Comparison of ENCODE assay signal across 8 mouse cellular contexts in genomic region chr16:85756101-85756819, GRCm38 (mm10). TPM values are rescaled to one million over a fixed set of nuclear protein-coding genes. Genes with fewer than 3 reads are reported as not detected.
DNase-seq lines count a peak whose midpoint lies in the region; ATAC-seq and TF ChIP-seq lines count a peak whose summit lies in the region.

No protein-coding gene starts in this region.

- H3K9ac ChIP-seq in embryonic facial prominence, embryonic 15.5 days = no peak overlapping the region
- H3K9ac ChIP-seq in heart, embryonic 15.5 days = no peak overlapping the region
- H3K9ac ChIP-seq in lung, postnatal 0 days (replicated peaks; ENCODE audit: low read depth) = no peak overlapping the region
- peak overlapping the region; percentile 5; the same call in 1 of the 2 replicates for H3K9ac ChIP-seq in stomach, embryonic 16.5 days (ENCODE audit: low read length)

- H3K27me3 ChIP-seq in embryonic facial prominence, embryonic 15.5 days = no peaks in the 10 kb centered on the region
- no peaks in the 10 kb centered on the region for H3K27me3 ChIP-seq in heart, embryonic 15.5 days
- no peaks in the 10 kb centered on the region for H3K27me3 ChIP-seq in lung, postnatal 0 days (replicated peaks; ENCODE audit: insufficient read depth, low read length)
- H3K27me3 ChIP-seq in stomach, embryonic 16.5 days (ENCODE audit: control insufficient read depth, insufficient read depth, low read length) = no peaks in the 10 kb centered on the region

- peak; percentile 84 for ATAC-seq in embryonic facial prominence, embryonic 15.5 days (ENCODE audit: insufficient number of reproducible peaks, low FRiP score, low TSS enrichment, low read depth)
- peak; percentile 98 for ATAC-seq in heart, embryonic 15.5 days (replicated peaks; ENCODE audit: insufficient number of reproducible peaks, insufficient read depth, low FRiP score, low read depth)
- peak; percentile 95 for ATAC-seq in lung, postnatal 0 days
- peak; percentile 94 for ATAC-seq in stomach, embryonic 16.5 days (ENCODE audit: insufficient read depth, low FRiP score)

- TF ChIP-seq EP300 in lung, postnatal 0 days (IDR thresholded peaks at IDR 0.05) = peak; percentile 94

- H3K4me2 ChIP-seq in embryonic facial prominence, embryonic 15.5 days (replicated peaks) = no peak overlapping the region
- peak overlapping the region; percentile 19 for H3K4me2 ChIP-seq in heart, embryonic 15.5 days
- no peak overlapping the region for H3K4me2 ChIP-seq in lung, postnatal 0 days (replicated peaks; ENCODE audit: low read depth, low read length)
- H3K4me2 ChIP-seq in stomach, embryonic 16.5 days (ENCODE audit: low read depth, low read length) = peak overlapping the region; percentile 4; the same call in 1 of the 2 replicates

- 35% methylated on average over 14 of the region's 14 CpGs for WGBS in embryonic facial prominence, embryonic 15.5 days
- 16% methylated on average over 14 of the region's 14 CpGs for WGBS in heart, embryonic 15.5 days
- WGBS in lung, postnatal 0 days = 27% methylated on average over 14 of the region's 14 CpGs
- 27% methylated on average over 14 of the region's 14 CpGs for WGBS in stomach, embryonic 16.5 days

- no peak overlapping the region for H3K4me3 ChIP-seq in embryonic facial prominence, embryonic 15.5 days (replicated peaks)
- no peak overlapping the region for H3K4me3 ChIP-seq in heart, embryonic 15.5 days
- H3K4me3 ChIP-seq in lung, postnatal 0 days (ENCODE audit: low read depth, low read length) = no peak overlapping the region
- no peak overlapping the region for H3K4me3 ChIP-seq in stomach, embryonic 16.5 days (replicated peaks; ENCODE audit: low read length)

- H3K27ac ChIP-seq in embryonic facial prominence, embryonic 15.5 days (replicated peaks) = peak overlapping the region; percentile 45
- H3K27ac ChIP-seq in heart, embryonic 15.5 days = peak overlapping the region; percentile 86
- H3K27ac ChIP-seq in lung, postnatal 0 days (ENCODE audit: low read length) = peak overlapping the region; percentile 79
- H3K27ac ChIP-seq in stomach, embryonic 16.5 days (ENCODE audit: low read length) = peak overlapping the region; percentile 81

- no peaks in the 10 kb centered on the region for H3K9me3 ChIP-seq in embryonic facial prominence, embryonic 15.5 days (replicated peaks)
- no peaks in the 10 kb centered on the region for H3K9me3 ChIP-seq in heart, embryonic 15.5 days (replicated peaks)
- no peaks in the 10 kb centered on the region for H3K9me3 ChIP-seq in lung, postnatal 0 days (ENCODE audit: low read length)
- no peaks in the 10 kb centered on the region for H3K9me3 ChIP-seq in stomach, embryonic 16.5 days (replicated peaks; ENCODE audit: control insufficient read depth, low read length)

- no peaks in the 10 kb centered on the region for H3K36me3 ChIP-seq in embryonic facial prominence, embryonic 15.5 days
- no peaks in the 10 kb centered on the region for H3K36me3 ChIP-seq in heart, embryonic 15.5 days
- H3K36me3 ChIP-seq in lung, postnatal 0 days (ENCODE audit: insufficient read depth, low read length) = no peaks in the 10 kb centered on the region
- no peaks in the 10 kb centered on the region for H3K36me3 ChIP-seq in stomach, embryonic 16.5 days (ENCODE audit: control insufficient read depth, insufficient read depth, low read length)

- DNase-seq in layer of hippocampus, adult 11-12 months (ENCODE audit: low spot score) = peak; percentile 45
- no peak for DNase-seq in layer of hippocampus, adult 9-10 months (ENCODE audit: low spot score)
- peak; percentile 18 to 28 for DNase-seq in layer of hippocampus, adult 8-10 months (ENCODE audit: low spot score in 2 of 2)
- peak; percentile 99 for DNase-seq in lung, postnatal 0 days (ENCODE audit: low spot score)
- no peak for DNase-seq in cerebellum, adult 11 months

- peaks cover 7% of the 10 kb centered on the region for H3K4me1 ChIP-seq in embryonic facial prominence, embryonic 15.5 days
- H3K4me1 ChIP-seq in heart, embryonic 15.5 days (replicated peaks) = peaks cover 18% of the 10 kb centered on the region
- H3K4me1 ChIP-seq in lung, postnatal 0 days (ENCODE audit: insufficient read depth, low read depth, low read length) = peaks cover 7% of the 10 kb centered on the region; the same call in 1 of the 2 replicates
- peaks cover 8% of the 10 kb centered on the region for H3K4me1 ChIP-seq in stomach, embryonic 16.5 days (ENCODE audit: control insufficient read depth, insufficient read depth, low read length)

- no peak for TF ChIP-seq CTCF in lung, postnatal 0 days (IDR thresholded peaks at IDR 0.05)

RNA-seq across cellular contexts. Expression of gene Adamts1, which starts 46.7 kb away (rescaled TPM):
- 38.6 and 45.5 TPM in 2 replicates for polyA plus RNA-seq in embryonic facial prominence, embryonic 15.5 days (2015; fragmentation: Nextera tagmentation; extraction: Ambion mirVana)
- polyA plus RNA-seq in heart, embryonic 15.5 days (2015; fragmentation: Nextera tagmentation; extraction: Ambion mirVana) = 40.2 and 50.6 TPM in 2 replicates
- total RNA-seq in layer of hippocampus, adult 8-10 months (2022) = 10 to 100 TPM; 20.4 to 30.5 (median 25.1) TPM
- polyA plus RNA-seq in lung, postnatal 0 days (2015; fragmentation: Nextera tagmentation; extraction: Ambion mirVana) = 59.1 and 59.7 TPM in 2 replicates
- 35.1 and 37.2 TPM in 2 replicates for polyA plus RNA-seq in stomach, embryonic 16.5 days (2015; fragmentation: Nextera tagmentation; extraction: Ambion mirVana)

Comparison
In these comparisons a context has a peak if more than half of its experiments do, and no peak if none do; other contexts are left out.
1. DNase-seq: peak in layer of hippocampus, adult 11-12 months (single experiment), layer of hippocampus, adult 8-10 months (2 of 2) and lung, postnatal 0 days (single experiment); none in layer of hippocampus, adult 9-10 months (single experiment) and cerebellum, adult 11 months (single experiment).
2. H3K4me2 ChIP-seq: peak in heart, embryonic 15.5 days (single experiment) and stomach, embryonic 16.5 days (single experiment); none in embryonic facial prominence, embryonic 15.5 days (single experiment) and lung, postnatal 0 days (single experiment).
3. Peak in every context shown above with its lines, with median percentiles within 50 percentile points of each other: ATAC-seq and H3K27ac ChIP-seq.